Mouse (Mus musculus): ENCODE measurements around the gene Git2. TPM values are rescaled to one million over a fixed set of nuclear protein-coding genes. Genes with fewer than 3 reads are reported as not detected.

Git2 gene
- polyA plus RNA-seq, 1 experiment from 2014 or later, result 29.1 TPM

- Histone ChIP-seq H3K4me2 (ENCODE audit: low read length) (no peak overlapping the region), H3K9ac (ENCODE audit: low read length) (no peak overlapping the region), H3K4me1 (ENCODE audit: control insufficient read depth, insufficient read depth, low read length) (no peaks in the 10 kb centered on the region), H3K36me3 (ENCODE audit: control insufficient read depth, insufficient read depth, low read length) (peaks cover 89% of the 10 kb centered on the region), H3K27ac (ENCODE audit: low read depth, low read length) (no peak overlapping the region), H3K9me3 (replicated peaks; ENCODE audit: control insufficient read depth, low read length) (no peaks in the 10 kb centered on the region), H3K4me3 (ENCODE audit: low read depth, low read length) (no peak overlapping the region), H3K27me3 (replicated peaks; ENCODE audit: control insufficient read depth, insufficient read depth, low read length) (no peaks in the 10 kb centered on the region)
- 77% methylated on average over 6 of the region's 6 CpGs for WGBS
- DNase-seq (ENCODE audit: low spot score) (no peak), ATAC-seq (no peak)
Observed at GRCm38 (mm10) chr5:114801841-114802240, 26.5 kb upstream of the Git2 start.

GRCm38 (mm10) chr5:114801049-114801448 is 25.7 kb upstream of the Git2 start:
- Histone ChIP-seq H3K27ac (ENCODE audit: low read depth, low read length) (no peak overlapping the region), H3K27me3 (replicated peaks; ENCODE audit: control insufficient read depth, insufficient read depth, low read length) (no peaks in the 10 kb centered on the region), H3K4me1 (ENCODE audit: control insufficient read depth, insufficient read depth, low read length) (peaks cover 6% of the 10 kb centered on the region; the same call in 1 of the 2 replicates), H3K9me3 (replicated peaks; ENCODE audit: control insufficient read depth, low read length) (no peaks in the 10 kb centered on the region), H3K4me3 (ENCODE audit: low read depth, low read length) (no peak overlapping the region), H3K9ac (ENCODE audit: low read length) (no peak overlapping the region), H3K36me3 (ENCODE audit: control insufficient read depth, insufficient read depth, low read length) (peaks cover 84% of the 10 kb centered on the region), H3K4me2 (ENCODE audit: low read length) (no peak overlapping the region)
- DNase-seq (ENCODE audit: low spot score) (peak; percentile 11), ATAC-seq (no peak)
- 16% methylated on average over 8 of the region's 8 CpGs for WGBS

DNA sequence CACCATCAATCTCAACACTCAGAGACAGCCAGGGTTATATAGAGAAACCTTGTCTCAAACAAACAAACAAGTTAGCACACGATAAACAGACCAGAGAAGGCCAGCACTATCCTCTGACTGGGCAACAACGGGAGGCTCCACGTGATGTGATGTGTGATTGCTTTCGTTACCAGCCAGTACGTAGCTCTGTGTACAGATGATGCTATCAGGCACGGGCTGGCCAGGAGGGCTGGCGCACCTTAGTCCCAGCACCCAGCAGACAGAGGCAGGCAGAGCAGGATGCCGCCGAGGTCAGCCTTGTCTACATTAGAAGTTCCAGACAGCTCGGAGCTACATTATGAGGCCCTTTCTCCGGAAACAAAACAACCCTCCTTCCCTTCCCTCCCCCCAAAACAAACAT is 24.5 kb upstream of the Git2 start:
- Histone ChIP-seq H3K4me1 (ENCODE audit: control insufficient read depth, insufficient read depth, low read length) (peaks cover 9% of the 10 kb centered on the region; the same call in 1 of the 2 replicates), H3K4me2 (ENCODE audit: low read length) (no peak overlapping the region), H3K4me3 (ENCODE audit: low read depth, low read length) (no peak overlapping the region), H3K9ac (ENCODE audit: low read length) (no peak overlapping the region), H3K27me3 (replicated peaks; ENCODE audit: control insufficient read depth, insufficient read depth, low read length) (no peaks in the 10 kb centered on the region), H3K36me3 (ENCODE audit: control insufficient read depth, insufficient read depth, low read length) (peaks cover 72% of the 10 kb centered on the region), H3K27ac (ENCODE audit: low read depth, low read length) (no peak overlapping the region), H3K9me3 (replicated peaks; ENCODE audit: control insufficient read depth, low read length) (no peaks in the 10 kb centered on the region)
- 91% methylated on average over 11 of the region's 11 CpGs for whole genome bisulfite sequencing
- no peak for DNase-seq (ENCODE audit: low spot score)
- no peak for ATAC-seq

DNA sequence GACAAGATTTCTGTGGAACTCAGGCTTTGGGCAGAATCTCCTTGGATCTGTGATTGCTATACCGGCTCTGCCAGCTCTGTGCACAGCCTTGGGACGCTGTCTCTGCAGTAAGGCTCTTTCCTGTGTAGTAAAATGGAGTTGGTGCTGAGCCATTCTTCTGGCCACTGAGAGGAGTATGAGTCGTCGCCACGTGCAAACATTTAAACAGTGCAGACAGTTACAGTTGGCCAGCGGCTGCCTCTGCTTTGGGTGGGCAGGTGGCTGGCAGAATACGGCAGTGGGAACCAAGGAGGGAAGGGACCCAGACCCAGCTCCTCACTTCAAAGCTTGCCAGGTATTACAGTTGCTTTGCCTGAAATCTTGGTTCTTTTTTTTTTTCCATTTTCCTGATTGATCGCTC is 21.9 kb upstream of the Git2 start:
- peaks cover 9% of the 10 kb centered on the region; the same call in 1 of the 2 replicates for H3K4me1 ChIP-seq (ENCODE audit: control insufficient read depth, insufficient read depth, low read length)
- H3K27me3 ChIP-seq (replicated peaks; ENCODE audit: control insufficient read depth, insufficient read depth, low read length), result no peaks in the 10 kb centered on the region
- H3K36me3 ChIP-seq (ENCODE audit: control insufficient read depth, insufficient read depth, low read length), result peaks cover 68% of the 10 kb centered on the region
- H3K9me3 ChIP-seq (replicated peaks; ENCODE audit: control insufficient read depth, low read length), result no peaks in the 10 kb centered on the region
- whole genome bisulfite sequencing, result 85% methylated on average over 8 of the region's 8 CpGs
- no peak overlapping the region for H3K27ac ChIP-seq (ENCODE audit: low read depth, low read length)
- no peak overlapping the region for H3K4me3 ChIP-seq (ENCODE audit: low read depth, low read length)
- no peak; the same call in 1 of the 2 replicates for ATAC-seq
- H3K4me2 ChIP-seq (ENCODE audit: low read length), result no peak overlapping the region
- H3K9ac ChIP-seq (ENCODE audit: low read length), result no peak overlapping the region
- DNase-seq (ENCODE audit: low spot score), result no peak

- WGBS, result 3% methylated on average over 34 of the region's 40 CpGs
- peak; percentile 82 for ATAC-seq
Observed at GRCm38 (mm10) chr5:114796299-114797012, 21.1 kb upstream of the Git2 start.

GRCm38 (mm10) chr5:114795653-114796052 is 20.3 kb upstream of the Git2 start:
- H3K36me3 ChIP-seq (ENCODE audit: control insufficient read depth, insufficient read depth, low read length), result peaks cover 68% of the 10 kb centered on the region
- H3K9me3 ChIP-seq (replicated peaks; ENCODE audit: control insufficient read depth, low read length), result no peaks in the 10 kb centered on the region
- no peak overlapping the region for H3K27ac ChIP-seq (ENCODE audit: low read depth, low read length)
- ATAC-seq, result no peak
- H3K4me3 ChIP-seq (ENCODE audit: low read depth, low read length), result no peak overlapping the region
- WGBS, result 77% methylated on average over 9 of the region's 9 CpGs
- no peak overlapping the region for H3K9ac ChIP-seq (ENCODE audit: low read length)
- H3K4me1 ChIP-seq (ENCODE audit: control insufficient read depth, insufficient read depth, low read length), result peaks cover 9% of the 10 kb centered on the region; the same call in 1 of the 2 replicates
- H3K4me2 ChIP-seq (ENCODE audit: low read length), result no peak overlapping the region
- no peaks in the 10 kb centered on the region for H3K27me3 ChIP-seq (replicated peaks; ENCODE audit: control insufficient read depth, insufficient read depth, low read length)
- no peak for DNase-seq (ENCODE audit: low spot score)

More at GRCm38 (mm10) chr5:114796299-114797012, 21.1 kb upstream of the Git2 start:
- Histone ChIP-seq H3K27ac (ENCODE audit: low read depth, low read length) (peak overlapping the region; percentile 63), H3K4me1 (ENCODE audit: control insufficient read depth, insufficient read depth, low read length) (peaks cover 9% of the 10 kb centered on the region; the same call in 1 of the 2 replicates), H3K27me3 (replicated peaks; ENCODE audit: control insufficient read depth, insufficient read depth, low read length) (no peaks in the 10 kb centered on the region), H3K4me3 (ENCODE audit: low read depth, low read length) (peak overlapping the region; percentile 35), H3K4me2 (ENCODE audit: low read length) (peak overlapping the region; percentile 61), H3K9ac (ENCODE audit: low read length) (peak overlapping the region; percentile 59), H3K36me3 (ENCODE audit: control insufficient read depth, insufficient read depth, low read length) (peaks cover 68% of the 10 kb centered on the region), H3K9me3 (replicated peaks; ENCODE audit: control insufficient read depth, low read length) (no peaks in the 10 kb centered on the region)
- DNase-seq (ENCODE audit: low spot score), result peak; percentile 68

- Histone ChIP-seq H3K4me1 (ENCODE audit: control insufficient read depth, insufficient read depth, low read length) (peaks cover 9% of the 10 kb centered on the region; the same call in 1 of the 2 replicates), H3K9me3 (replicated peaks; ENCODE audit: control insufficient read depth, low read length) (no peaks in the 10 kb centered on the region), H3K27me3 (replicated peaks; ENCODE audit: control insufficient read depth, insufficient read depth, low read length) (no peaks in the 10 kb centered on the region), H3K27ac (ENCODE audit: low read depth, low read length) (no peak overlapping the region), H3K4me3 (ENCODE audit: low read depth, low read length) (no peak overlapping the region), H3K4me2 (ENCODE audit: low read length) (no peak overlapping the region), H3K36me3 (ENCODE audit: control insufficient read depth, insufficient read depth, low read length) (peaks cover 65% of the 10 kb centered on the region), H3K9ac (ENCODE audit: low read length) (no peak overlapping the region)
- ATAC-seq (no peak), DNase-seq (ENCODE audit: low spot score) (no peak)
- 75% methylated on average over 9 of the region's 9 CpGs for WGBS
Observed at GRCm38 (mm10) chr5:114795231-114795630, 19.9 kb upstream of the Git2 start.

DNA sequence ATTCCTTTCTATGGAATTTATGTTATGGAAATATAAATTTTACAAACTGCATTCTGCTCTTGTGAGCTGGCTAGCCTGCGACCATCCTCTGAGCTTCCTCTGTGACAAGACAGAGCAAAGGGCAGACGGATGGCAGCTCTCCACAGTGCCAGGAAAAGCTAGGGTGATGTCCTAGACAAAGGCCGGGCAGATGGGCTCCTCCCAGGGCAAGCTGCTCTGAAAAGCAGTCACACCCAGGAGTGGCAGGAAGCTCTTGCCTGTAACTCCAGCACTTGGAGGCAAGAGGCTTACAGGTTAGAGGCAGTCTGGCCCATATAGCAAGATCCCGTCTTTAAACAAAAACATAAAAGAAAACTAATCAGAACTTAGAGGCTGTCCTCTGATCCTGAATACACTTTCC is 19.3 kb upstream of the Git2 start:
- DNase-seq (ENCODE audit: low spot score), result no peak
- no peak overlapping the region for H3K27ac ChIP-seq (ENCODE audit: low read depth, low read length)
- 68% methylated on average over 4 of the region's 4 CpGs for WGBS

DNA sequence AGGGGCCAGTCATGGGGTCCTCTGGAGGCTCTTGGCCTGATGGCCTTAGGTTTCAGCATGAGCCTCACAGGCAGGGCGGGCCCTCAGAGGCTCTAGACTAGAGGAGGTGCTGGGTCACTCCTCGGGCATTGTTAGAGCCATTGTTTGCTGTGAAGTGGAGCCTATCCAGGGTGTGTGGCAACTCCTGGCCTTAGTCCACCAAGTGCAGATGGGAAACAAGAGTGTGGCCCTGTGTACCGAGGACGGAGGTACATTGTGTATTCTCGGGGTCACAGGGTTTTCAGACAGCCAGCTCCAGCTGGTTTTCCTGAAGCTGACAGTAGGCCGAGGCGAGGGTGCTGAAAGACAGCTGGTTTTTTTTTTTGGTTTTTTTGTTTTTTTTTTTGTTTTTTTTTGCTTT is 18.0 kb upstream of the Git2 start:
- DNase-seq (ENCODE audit: low spot score) (no peak), ATAC-seq (no peak)
- H3K27me3 ChIP-seq (replicated peaks; ENCODE audit: control insufficient read depth, insufficient read depth, low read length), result no peaks in the 10 kb centered on the region
- no peaks in the 10 kb centered on the region for H3K9me3 ChIP-seq (replicated peaks; ENCODE audit: control insufficient read depth, low read length)
- H3K36me3 ChIP-seq (ENCODE audit: control insufficient read depth, insufficient read depth, low read length), result peaks cover 65% of the 10 kb centered on the region
- peaks cover 9% of the 10 kb centered on the region; the same call in 1 of the 2 replicates for H3K4me1 ChIP-seq (ENCODE audit: control insufficient read depth, insufficient read depth, low read length)
- H3K4me3 ChIP-seq (ENCODE audit: low read depth, low read length), result no peak overlapping the region
- WGBS, result 75% methylated on average over 7 of the region's 7 CpGs
- no peak overlapping the region for H3K4me2 ChIP-seq (ENCODE audit: low read length)
- no peak overlapping the region for H3K27ac ChIP-seq (ENCODE audit: low read depth, low read length)
- H3K9ac ChIP-seq (ENCODE audit: low read length), result no peak overlapping the region

More for the DNA sequence above, 19.3 kb upstream of the Git2 start:
- peaks cover 65% of the 10 kb centered on the region for H3K36me3 ChIP-seq (ENCODE audit: control insufficient read depth, insufficient read depth, low read length)
- no peaks in the 10 kb centered on the region for H3K9me3 ChIP-seq (replicated peaks; ENCODE audit: control insufficient read depth, low read length)
- no peak overlapping the region for H3K9ac ChIP-seq (ENCODE audit: low read length)
- no peak for ATAC-seq
- H3K27me3 ChIP-seq (replicated peaks; ENCODE audit: control insufficient read depth, insufficient read depth, low read length), result no peaks in the 10 kb centered on the region
- H3K4me3 ChIP-seq (ENCODE audit: low read depth, low read length), result no peak overlapping the region
- H3K4me1 ChIP-seq (ENCODE audit: control insufficient read depth, insufficient read depth, low read length), result peaks cover 9% of the 10 kb centered on the region; the same call in 1 of the 2 replicates
- H3K4me2 ChIP-seq (ENCODE audit: low read length), result no peak overlapping the region

Data from forebrain, embryonic 14.5 days (tissue).